Mouse (Mus musculus): ENCODE results near the gene Gab2.

- TF ChIP-seq CTCF (IDR thresholded peaks at IDR 0.05; ENCODE audit: insufficient read depth, low read length) (no peak), POLR2A (IDR thresholded peaks at IDR 0.05; ENCODE audit: borderline replicate concordance, extremely low read depth, low read depth, low read length) (no peak)
Measured at GRCm38 (mm10) chr7:97313364-97313995, 232.1 kb downstream of the Gab2 start.
